Mouse (Mus musculus): ENCODE results near the gene Prpf6. TPM values are rescaled to one million over a fixed set of nuclear protein-coding genes. Genes with fewer than 3 reads are reported as not detected.

The Prpf6 gene
- total RNA-seq, 2 experiments from 2014 or later = 52.8 to 53.2 TPM

DNA sequence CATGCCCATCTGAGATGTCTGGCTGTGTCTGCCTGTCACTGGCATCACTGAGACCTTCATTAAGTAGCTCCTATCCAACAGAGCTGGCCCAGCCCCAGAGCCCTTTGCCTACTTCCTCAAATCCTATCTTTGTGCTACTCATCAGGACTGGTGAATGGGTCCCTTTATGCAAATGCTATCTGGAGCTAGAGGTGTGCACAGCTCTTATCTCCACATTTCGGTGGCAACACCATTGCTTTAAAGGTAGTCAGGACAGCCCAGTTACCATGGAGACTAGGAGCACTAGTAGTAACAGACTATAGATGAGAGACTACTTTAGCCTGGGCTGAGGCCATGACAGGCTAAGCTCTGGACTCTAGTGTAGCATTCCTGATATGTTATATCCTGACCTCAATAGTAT lies 93.0 kb downstream of the Prpf6 start:
- peak in 1 of 2 experiments; percentile 14 for DNase-seq (ENCODE audit: low spot score in 2 of 2)

DNA sequence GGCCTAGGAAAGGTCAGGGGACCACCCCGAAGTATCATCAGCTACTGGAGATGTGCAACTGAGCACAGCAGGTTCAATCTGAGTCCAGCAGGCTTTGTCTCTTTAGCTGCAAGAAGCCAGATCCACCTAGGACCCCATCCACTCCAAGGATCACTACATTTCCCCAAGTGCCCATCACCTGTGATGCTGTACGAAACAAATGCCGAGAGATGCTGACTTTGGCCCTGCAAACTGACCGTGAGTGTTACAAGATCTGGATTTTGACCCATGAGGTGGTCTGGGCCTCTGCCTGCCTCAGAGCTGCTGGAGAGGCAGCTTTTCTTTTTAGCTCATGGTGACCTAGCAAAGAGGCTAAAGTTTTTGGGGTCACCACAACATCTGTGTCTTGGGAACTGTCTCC lies 94.0 kb downstream of the Prpf6 start:
- DNase-seq (ENCODE audit: low spot score in 2 of 2) = no peak

DNA sequence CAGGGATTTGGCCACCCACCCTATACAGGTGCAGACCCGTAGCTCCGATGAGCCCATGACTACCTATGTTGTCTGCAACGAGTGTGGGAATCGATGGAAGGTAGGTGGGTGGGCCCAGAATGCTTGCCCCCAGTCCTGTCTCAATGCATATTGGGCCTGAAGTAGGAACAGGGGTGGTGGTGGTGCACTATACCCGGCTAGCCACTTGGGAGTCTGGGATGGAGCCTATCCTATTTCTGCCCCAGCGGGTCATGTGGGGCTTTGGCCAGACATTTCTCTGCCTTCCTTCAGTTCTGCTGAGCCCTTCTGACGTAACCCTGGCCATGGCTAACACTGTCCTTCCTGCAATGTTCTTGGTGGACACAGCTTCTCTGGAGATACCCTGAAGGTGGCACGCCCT lies 95.9 kb downstream of the Prpf6 start:
- no peak for DNase-seq (ENCODE audit: low spot score in 2 of 2)

DNA sequence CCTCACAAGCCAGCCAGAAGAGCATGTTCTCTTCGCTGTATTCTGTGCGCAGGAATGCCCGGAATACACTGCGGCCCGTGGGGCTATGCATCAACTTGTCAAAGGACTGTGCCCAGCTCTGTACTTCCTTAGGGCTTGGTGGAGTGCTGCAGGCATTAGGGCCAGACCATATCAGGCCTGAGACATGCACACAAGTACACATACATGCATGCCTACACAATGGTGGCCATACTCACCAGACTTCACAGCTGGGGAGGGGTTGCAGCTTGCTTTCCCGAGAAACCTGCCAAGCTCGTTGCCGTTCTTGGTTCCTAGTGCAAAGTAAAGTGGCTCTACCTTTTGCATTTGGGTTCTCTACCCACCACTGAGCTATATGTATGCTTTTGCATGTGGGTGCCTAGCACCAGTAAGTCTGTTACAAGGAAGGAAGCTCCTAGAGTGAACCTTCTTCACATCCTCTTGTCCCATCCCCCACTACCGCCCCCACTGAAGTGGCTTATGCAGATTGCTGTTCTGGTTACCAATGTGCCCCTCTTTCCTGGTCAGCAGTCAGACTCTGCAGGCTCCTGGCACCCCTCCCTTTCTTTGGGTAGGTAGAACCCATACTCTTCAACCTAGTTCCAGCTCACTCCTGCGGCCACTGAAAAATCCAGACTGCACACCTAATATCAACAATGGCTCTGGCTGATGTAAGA lies 97.9 kb downstream of the Prpf6 start:
- DNase-seq (ENCODE audit: low spot score in 2 of 2) = no peak

DNA sequence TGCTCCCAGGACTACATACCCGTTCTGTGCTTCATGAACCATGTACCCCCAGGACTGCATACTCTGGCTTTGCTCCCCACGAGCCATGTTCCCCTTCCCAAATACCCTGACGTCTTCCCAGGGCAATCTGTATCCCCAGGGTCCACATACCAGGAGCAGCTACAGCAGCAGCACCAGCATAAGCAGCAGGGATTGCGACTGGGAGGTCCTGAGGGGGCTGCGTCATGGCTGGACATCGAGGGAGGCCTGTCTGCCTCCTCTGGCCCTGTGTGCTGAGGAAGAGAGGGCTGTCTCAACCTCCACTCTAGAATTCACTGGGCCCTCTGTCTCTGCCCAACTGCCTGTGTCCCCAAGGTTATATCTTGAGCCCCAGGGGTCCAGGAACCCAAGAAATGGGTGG lies 99.4 kb downstream of the Prpf6 start:
- no peak for DNase-seq (ENCODE audit: low spot score in 2 of 2)

DNA sequence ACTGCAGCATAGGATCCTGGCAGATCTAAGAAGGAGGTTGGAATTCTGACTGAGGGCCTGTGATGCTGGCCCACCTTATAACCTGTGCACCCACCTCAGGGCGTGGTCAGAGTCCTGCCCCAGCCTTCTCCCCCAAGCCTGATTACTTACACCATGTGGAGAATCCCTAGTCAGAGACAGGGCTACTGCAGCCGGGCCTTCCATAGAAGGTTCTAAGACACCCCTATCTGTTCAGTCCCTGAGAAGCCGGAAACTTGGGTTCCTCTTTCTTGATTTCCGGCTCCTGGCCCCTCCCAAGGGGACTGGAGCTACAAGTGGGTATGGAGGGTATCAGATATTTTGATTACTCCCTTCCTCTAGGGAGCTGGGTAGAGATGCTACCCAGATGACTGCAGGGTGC lies 99.9 kb downstream of the Prpf6 start:
- DNase-seq (ENCODE audit: low spot score in 2 of 2) = peak in 1 of 2 experiments; percentile 9

DNA sequence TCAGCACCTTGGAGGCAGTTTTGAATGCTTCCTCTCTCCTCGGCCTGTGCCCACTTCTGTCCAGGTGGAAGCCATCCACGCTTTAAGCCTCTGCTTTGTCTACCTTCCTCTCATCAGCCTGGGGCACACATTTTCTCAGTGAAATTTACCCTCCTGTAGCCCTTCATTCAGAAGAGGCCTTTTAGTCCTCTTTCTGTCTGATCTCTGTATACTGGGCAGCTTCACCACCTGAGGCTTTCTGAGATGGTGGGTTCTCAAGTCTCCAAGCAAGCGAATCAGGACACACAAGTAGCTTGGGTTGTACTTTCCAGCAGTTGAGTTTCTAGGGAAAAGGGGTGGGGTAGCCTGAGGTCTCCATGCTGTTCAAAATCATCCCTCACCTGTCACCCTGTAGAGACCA lies 100.6 kb downstream of the Prpf6 start:
- peak in 1 of 2 experiments; percentile 8 for DNase-seq (ENCODE audit: low spot score in 2 of 2)

DNA sequence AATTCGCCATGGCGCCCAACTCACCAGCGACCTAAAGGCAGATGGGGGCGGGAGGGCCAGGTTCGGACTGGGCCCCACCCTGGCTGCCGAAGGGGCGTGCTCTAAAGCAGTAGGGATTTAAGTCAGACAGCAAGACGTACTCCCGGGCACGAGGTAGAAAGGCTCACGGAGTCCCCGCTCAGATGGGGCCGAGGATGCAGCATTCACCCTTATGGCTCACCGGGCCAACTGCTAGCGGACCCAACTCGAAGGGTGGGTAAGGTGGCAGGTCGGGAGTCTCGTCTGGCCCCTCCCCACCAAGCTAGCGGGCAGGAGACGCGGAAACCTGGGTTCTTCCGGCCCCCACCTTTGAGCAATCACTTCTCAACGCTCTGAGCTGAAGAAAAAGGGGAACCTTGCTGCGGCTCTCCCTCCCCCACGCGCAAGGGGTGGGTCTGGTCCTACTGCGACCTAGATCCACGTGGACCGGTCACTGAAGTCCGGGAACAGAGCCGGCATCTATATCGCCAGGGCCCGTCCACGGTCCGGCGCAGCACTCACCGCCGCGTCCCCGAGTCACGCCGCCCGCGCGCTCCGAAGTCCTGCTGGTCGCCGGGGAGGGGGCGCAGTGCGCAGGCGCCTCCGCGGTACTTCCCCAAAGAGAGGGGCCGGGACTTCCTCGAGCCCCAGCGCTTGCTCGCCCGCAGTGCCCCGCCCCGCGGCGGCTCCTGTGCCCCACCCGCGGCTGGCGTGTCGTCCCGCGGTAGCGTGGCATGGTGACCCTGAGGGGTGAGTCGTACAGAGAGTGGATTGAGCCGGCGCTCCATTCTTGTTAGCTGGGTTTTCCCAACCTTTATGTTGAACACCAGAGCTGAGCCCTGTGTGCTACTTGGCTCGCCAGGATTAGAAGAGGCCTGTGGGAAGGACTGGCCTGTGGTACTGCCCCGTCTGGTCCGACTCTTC lies 101.9 kb downstream of the Prpf6 start, which contains the start of gene Rgs19:
Gene Rgs19, minus strand, starts transcription at position 639 of the 942 bp plus-strand sequence.
- peak; percentile 72 to 84 for DNase-seq (ENCODE audit: low spot score in 2 of 2)

DNA sequence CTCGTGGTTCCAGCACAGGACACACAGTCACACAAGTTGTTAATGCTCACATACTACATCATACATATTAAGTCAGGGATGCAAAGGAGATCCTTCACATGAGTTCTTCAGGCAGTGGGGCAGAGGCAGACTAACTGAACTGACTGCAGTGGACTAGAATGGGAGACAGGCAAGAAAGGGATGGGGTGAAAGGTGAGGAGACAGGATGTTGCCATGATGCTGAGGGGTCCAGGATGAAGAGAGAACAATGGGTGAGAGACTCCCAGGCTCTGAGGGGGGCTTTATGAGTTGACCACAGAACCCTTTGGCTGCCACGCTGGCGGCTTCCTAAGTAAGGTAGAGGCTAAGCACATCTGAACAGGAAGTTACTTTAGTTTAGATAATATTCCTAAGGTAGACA lies 102.9 kb downstream of the Prpf6 start:
- DNase-seq (ENCODE audit: low spot score in 2 of 2) = peak; percentile 2 to 7

DNA sequence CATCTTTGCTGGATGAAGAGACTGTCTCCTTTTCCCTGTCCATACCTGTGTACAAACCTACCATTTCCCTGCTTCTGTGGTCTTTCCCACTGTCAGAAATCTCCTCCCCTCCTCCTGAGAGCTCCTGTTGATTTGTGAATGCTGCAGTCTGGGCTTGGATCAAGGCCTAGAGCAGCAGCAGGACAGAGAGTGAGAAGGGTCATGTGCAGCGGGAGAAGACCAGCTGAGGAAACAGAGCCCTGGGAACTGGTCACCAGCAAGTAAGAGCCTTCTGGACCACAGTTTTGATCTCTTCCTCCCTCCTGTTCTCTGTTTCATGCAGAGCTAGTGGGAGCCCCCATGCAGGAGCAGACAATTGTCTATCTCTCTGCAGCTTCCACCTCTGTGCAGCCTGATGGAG lies 104.1 kb downstream of the Prpf6 start:
- peak; percentile 3 to 7 for DNase-seq (ENCODE audit: low spot score in 2 of 2)

DNA sequence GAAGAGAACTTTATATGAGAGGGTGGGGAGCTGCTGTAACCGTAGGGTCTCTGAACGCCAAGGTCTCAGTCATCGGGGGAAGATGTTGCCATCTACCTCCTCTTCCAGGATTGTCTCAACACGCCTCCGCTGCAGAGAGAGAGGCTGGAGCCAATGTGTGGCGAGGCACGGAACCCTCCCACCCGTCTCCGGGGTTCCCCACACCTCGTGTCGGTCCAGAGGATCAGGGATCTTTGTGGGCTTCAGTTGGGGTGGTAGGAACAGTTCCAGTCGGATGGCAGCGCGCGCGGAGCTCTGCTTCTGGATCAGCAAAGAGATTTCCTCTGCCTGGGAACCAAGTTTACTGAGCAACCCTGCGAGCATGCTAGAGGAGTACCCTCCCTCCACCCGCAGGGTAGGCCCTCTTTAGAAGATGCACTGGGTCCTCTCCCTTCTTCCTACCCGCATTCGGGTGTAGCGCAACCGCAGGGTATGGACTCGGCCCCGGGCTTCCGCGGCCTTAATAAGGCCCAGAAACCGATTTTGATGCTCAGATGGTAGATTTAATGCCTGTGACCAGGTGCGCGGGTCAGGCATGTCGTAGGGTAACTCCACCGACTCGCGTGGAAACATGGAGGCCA lies 105.2 kb downstream of the Prpf6 start:
- DNase-seq (ENCODE audit: low spot score in 2 of 2) = peak; percentile 2 to 8

DNA sequence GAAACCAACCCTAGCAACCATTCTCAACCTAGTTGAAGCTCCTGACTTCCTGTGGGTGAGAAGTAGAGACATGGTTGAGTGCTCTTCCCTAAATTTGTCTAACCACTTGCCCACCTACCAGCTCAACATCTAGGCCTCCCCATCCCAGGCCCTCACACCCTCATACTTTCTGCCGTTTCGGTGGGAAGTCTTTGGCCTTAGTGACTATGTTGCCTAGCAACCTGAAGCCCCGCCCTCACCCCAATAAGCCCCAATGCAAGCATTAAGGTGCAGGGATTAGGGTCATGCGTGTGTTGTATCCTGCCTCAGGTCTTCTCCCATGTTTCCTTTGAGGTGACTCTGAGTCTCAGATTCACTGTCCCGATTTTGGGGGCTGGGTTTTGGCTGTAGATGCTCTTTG lies 106.6 kb downstream of the Prpf6 start, which contains the start of gene Lkaaear1:
Gene Lkaaear1, minus strand, starts transcription at position 202 of the 400 bp plus-strand sequence.
- no peak for DNase-seq (ENCODE audit: low spot score in 2 of 2)

Small RNAs within 50 kb of the gene (microRNA-seq; reads per million reads assigned to microRNA genes)
- gene Mir7006 = 0 reads per million in 2 experiments

Other genes with a start within 250 kb of the Prpf6 start
- gene Zgpat, start 226.9 kb upstream of the Prpf6 start, total RNA-seq (2021) = 10 to 100 TPM; 64.3 to 74.5 TPM
- 10 to 100 TPM; 35.4 to 40.8 TPM for gene Arfrp1, start 226.5 kb upstream of the Prpf6 start, total RNA-seq (2021)
- 10 to 100 TPM; 30.3 to 32.0 TPM for gene Lime1, start 211.8 kb upstream of the Prpf6 start, total RNA-seq (2021)
- gene Zbtb46, start 132.4 kb upstream of the Prpf6 start, total RNA-seq (2021) = 10 to 100 TPM; 14.7 to 17.5 TPM
- gene Abhd16b, start 98.7 kb upstream of the Prpf6 start, total RNA-seq (2021) = not detected
- 10 to 100 TPM; 75.7 to 87.8 TPM for gene Tpd52l2, start 94.7 kb upstream of the Prpf6 start, total RNA-seq (2021)
- 100 to 1,000 TPM; 253 to 296 TPM for gene Dnajc5, start 71.4 kb upstream of the Prpf6 start, total RNA-seq (2021)
- gene Uckl1, start 7.0 kb upstream of the Prpf6 start, total RNA-seq (2021) = 10 to 100 TPM; 40.4 to 44.3 TPM
- gene Zfp512b, start 935 bp downstream of the Prpf6 start, total RNA-seq (2021) = 100 to 1,000 TPM; 134 to 158 TPM
- 10 to 100 TPM; 20.9 to 21.7 TPM for gene Samd10, start 7.3 kb downstream of the Prpf6 start, total RNA-seq (2021)
- not detected for gene Gm29797, start 65.2 kb downstream of the Prpf6 start, total RNA-seq (2021)
- 10 to 100 TPM; 18.1 to 20.2 TPM for gene Sox18, start 79.8 kb downstream of the Prpf6 start, total RNA-seq (2021)
- gene Tcea2, start 88.4 kb downstream of the Prpf6 start, total RNA-seq (2021) = 10 to 100 TPM; 49.9 to 58.4 TPM
- 10 to 100 TPM; 55.1 to 59.7 TPM for gene Rgs19, start 102.1 kb downstream of the Prpf6 start, total RNA-seq (2021)
- gene Lkaaear1, start 106.6 kb downstream of the Prpf6 start, total RNA-seq (2021) = not detected
- gene Oprl1, start 123.1 kb downstream of the Prpf6 start, total RNA-seq (2021) = 10 to 100 TPM; 52.9 to 62.8 TPM
- 10 to 100 TPM; 38.0 to 46.5 TPM for gene Myt1, start 171.5 kb downstream of the Prpf6 start, total RNA-seq (2021)
- 10 to 100 TPM; 54.3 to 60.7 TPM for gene Pcmtd2, start 246.0 kb downstream of the Prpf6 start, total RNA-seq (2021)